Mouse (Mus musculus): ENCODE data around the gene Cox17.

Gene Cox17

GRCm38 (mm10) chr16:38348217-38348761 is 1.5 kb downstream of the Cox17 start:
- CTCF ChIA-PET: interaction anchor here (0.6 to 0.9 kb wide), 2 partner anchors 134 to 269 kb away, joined by 3 to 8 read pairs; no protein-coding TSS in a partner anchor

- CTCF ChIA-PET: interaction anchor here (0.9 kb wide), 1 partner anchor 151 kb away, joined by 3 read pairs; no protein-coding TSS in a partner anchor
These were observed 3.1 kb downstream of the Cox17 start for GRCm38 (mm10) chr16:38349881-38350280.

- CTCF ChIA-PET: no interaction called here
These were observed 3.6 kb downstream of the Cox17 start for GRCm38 (mm10) chr16:38350361-38350855.

GRCm38 (mm10) chr16:38350939-38351338 is 4.1 kb downstream of the Cox17 start:
- CTCF ChIA-PET: no interaction called here

- CTCF ChIA-PET: no interaction called here
These were observed 5.2 kb downstream of the Cox17 start for GRCm38 (mm10) chr16:38352031-38352430.

GRCm38 (mm10) chr16:38352851-38353250 is 6.1 kb downstream of the Cox17 start:
- CTCF ChIA-PET: interaction anchor here (0.6 kb wide), 1 partner anchor 27 kb away, joined by 12 read pairs; no protein-coding TSS in a partner anchor

GRCm38 (mm10) chr16:38353642-38354041 is 6.9 kb downstream of the Cox17 start:
- CTCF ChIA-PET: interaction anchor here (0.6 kb wide), 1 partner anchor 27 kb away, joined by 12 read pairs; no protein-coding TSS in a partner anchor

- CTCF ChIA-PET: no interaction called here
These were observed 7.6 kb downstream of the Cox17 start for GRCm38 (mm10) chr16:38354185-38354913.

GRCm38 (mm10) chr16:38358256-38358812 is 11.5 kb downstream of the Cox17 start:
- CTCF ChIA-PET: no interaction called here

- CTCF ChIA-PET: no interaction called here
These were observed 12.4 kb downstream of the Cox17 start for GRCm38 (mm10) chr16:38359241-38359640.

GRCm38 (mm10) chr16:38359857-38360256 is 13.1 kb downstream of the Cox17 start:
- CTCF ChIA-PET: interaction anchor here (0.6 kb wide), 1 partner anchor 151 kb away, joined by 3 read pairs; no protein-coding TSS in a partner anchor

- CTCF ChIA-PET: no interaction called here
These were observed 13.5 kb downstream of the Cox17 start for GRCm38 (mm10) chr16:38360317-38360716.

- CTCF ChIA-PET: no interaction called here
These were observed 15.1 kb downstream of the Cox17 start, which contains the start of gene Popdc2 for GRCm38 (mm10) chr16:38361933-38362332. Gene Popdc2, plus strand, starts transcription at chr16:38362209.

GRCm38 (mm10) chr16:38362493-38363255 is 15.9 kb downstream of the Cox17 start:
- CTCF ChIA-PET: no interaction called here

- CTCF ChIA-PET: no interaction called here
These were observed 16.4 kb downstream of the Cox17 start for GRCm38 (mm10) chr16:38363256-38363595.

GRCm38 (mm10) chr16:38363657-38364056 is 16.9 kb downstream of the Cox17 start:
- CTCF ChIA-PET: no interaction called here

GRCm38 (mm10) chr16:38365390-38365789 is 18.6 kb downstream of the Cox17 start:
- CTCF ChIA-PET: no interaction called here

- CTCF ChIA-PET: no interaction called here
These were observed 19.4 kb downstream of the Cox17 start for GRCm38 (mm10) chr16:38366231-38366630.

- CTCF ChIA-PET: no interaction called here
These were observed 21.5 kb downstream of the Cox17 start for GRCm38 (mm10) chr16:38368336-38368735.

GRCm38 (mm10) chr16:38369000-38369399 is 22.2 kb downstream of the Cox17 start:
- CTCF ChIA-PET: no interaction called here

GRCm38 (mm10) chr16:38369431-38369830 is 22.6 kb downstream of the Cox17 start:
- CTCF ChIA-PET: no interaction called here

GRCm38 (mm10) chr16:38369992-38370484 is 23.2 kb downstream of the Cox17 start:
- CTCF ChIA-PET: no interaction called here
